Mouse (Mus musculus) lung, embryonic 14.5 days (tissue): Measurements from ENCODE around the gene Dtd2. TPM values are rescaled to one million over a fixed set of nuclear protein-coding genes. Genes with fewer than 3 reads are reported as not detected.

Experiments
- ATAC-seq: fragments of 200-750 bp; cut with Nextera tagmentation; 2 replicates; pipeline ENCODE4 v1.8.0; 2017; ENCODE audit warnings: mild to moderate bottlenecking, moderate TSS enrichment, moderate library complexity; ENCODE audit not compliant: insufficient read depth
- DNase-seq: peaks from one replicate; pipeline ENCODE4 v3.0.0-alpha.2; 2015
- H3K27ac ChIP-seq: fragments of 300-500 bp; sonication (generic); 2 replicates; pipeline ENCODE4 v1.5.1; 2014; ENCODE audit warnings: low read depth, mild to moderate bottlenecking, moderate library complexity
- H3K27me3 ChIP-seq: fragments of 300-500 bp; sonication (generic); 2 replicates; pipeline ENCODE4 v1.6.1; 2014; ENCODE audit warnings: low read length, control low read depth; ENCODE audit not compliant: insufficient read depth
- H3K36me3 ChIP-seq: fragments of 300-500 bp; sonication (generic); 2 replicates; pipeline ENCODE4 v1.6.1; 2014; ENCODE audit warnings: control low read depth; ENCODE audit not compliant: insufficient read depth
- H3K4me1 ChIP-seq: fragments of 300-500 bp; sonication (generic); 2 replicates; pipeline ENCODE4 v1.6.1; 2014; ENCODE audit warnings: antibody characterized with exemption, control low read depth; ENCODE audit not compliant: insufficient read depth
- H3K4me2 ChIP-seq: fragments of 300-500 bp; sonication (generic); 2 replicates; pipeline ENCODE4 v1.6.1; 2014; ENCODE audit warnings: mild to moderate bottlenecking
- H3K4me3 ChIP-seq: fragments of 300-500 bp; sonication (generic); 2 replicates; pipeline ENCODE4 v1.5.1; 2014; ENCODE audit warnings: low read depth, low read length
- H3K9ac ChIP-seq: fragments of 300-500 bp; sonication (generic); 2 replicates; pipeline ENCODE4 v1.6.1; 2014
- H3K9me3 ChIP-seq: fragments of 300-500 bp; sonication (generic); 2 replicates; pipeline ENCODE4 v1.6.1; 2016; ENCODE audit warnings: low read depth, low read length, control low read depth
- CTCF ChIP-seq: IDR thresholded peaks from 2 replicates; pipeline ENCODE4 v1.5.1; 2016; ENCODE audit warnings: antibody characterized with exemption, low read depth
- WGBS: fragments of 180-500 bp; shearing (Covaris S2); extraction: QIAGEN DNeasy Blood & Tissue Kit; methylation state at CpG from one replicate; pipeline ENCODE4 v1.1.7; 2014; 5-methylcytosine and 5-hydroxymethylcytosine counted together
- polyA plus RNA-seq: library from polyadenylated mRNA; unstranded; fragments of >200 nt; fragmentation: Nextera tagmentation; extraction: Ambion mirVana; gene quantifications from 2 replicates; pipeline ENCODE4 v1.2.1, GENCODE M21; 2014

Gene Dtd2
- polyA plus RNA-seq, 1 experiment from 2014 or later: 25.9 TPM

DNA sequence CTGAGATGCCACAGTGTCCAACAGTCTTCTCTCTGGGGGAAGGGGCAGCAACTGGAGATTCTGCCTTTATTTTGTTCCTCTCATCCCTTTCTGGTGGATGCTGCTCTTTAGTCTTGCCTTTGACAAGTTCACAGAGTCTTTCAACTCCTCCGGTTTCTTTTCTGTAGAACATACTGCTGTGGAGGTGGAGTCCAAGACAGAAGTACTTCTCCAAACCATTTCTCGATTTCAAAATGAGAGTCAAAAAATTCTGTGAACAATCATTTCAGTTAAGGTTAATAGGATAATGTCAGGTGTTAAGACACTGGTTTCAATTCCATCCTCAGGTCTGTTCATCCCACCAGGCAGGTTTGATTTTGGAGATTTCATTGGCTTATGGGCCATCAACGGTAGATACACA lies 21.7 kb upstream of the Dtd2 start, which contains the start of gene Gpr33:
Gene Gpr33, minus strand, starts transcription at position 101 of the 400 bp plus-strand sequence.
- 92% methylated on average over 3 of the region's 3 CpGs for WGBS
- H3K4me1 ChIP-seq: no peaks in the 10 kb centered on the region
- ATAC-seq (no peak), DNase-seq (no peak)
- no peak within 1 kb of the TSS for H3K4me2 ChIP-seq
- H3K36me3 ChIP-seq: no peaks in the 10 kb centered on the region
- no peak within 1 kb of the TSS for H3K27ac ChIP-seq
- no peak within 1 kb of the TSS for H3K4me3 ChIP-seq
- H3K27me3 ChIP-seq: no peaks in the 10 kb centered on the region
- H3K9ac ChIP-seq: no peak within 1 kb of the TSS
- no peak for TF ChIP-seq CTCF
- no peaks in the 10 kb centered on the region for H3K9me3 ChIP-seq

DNA sequence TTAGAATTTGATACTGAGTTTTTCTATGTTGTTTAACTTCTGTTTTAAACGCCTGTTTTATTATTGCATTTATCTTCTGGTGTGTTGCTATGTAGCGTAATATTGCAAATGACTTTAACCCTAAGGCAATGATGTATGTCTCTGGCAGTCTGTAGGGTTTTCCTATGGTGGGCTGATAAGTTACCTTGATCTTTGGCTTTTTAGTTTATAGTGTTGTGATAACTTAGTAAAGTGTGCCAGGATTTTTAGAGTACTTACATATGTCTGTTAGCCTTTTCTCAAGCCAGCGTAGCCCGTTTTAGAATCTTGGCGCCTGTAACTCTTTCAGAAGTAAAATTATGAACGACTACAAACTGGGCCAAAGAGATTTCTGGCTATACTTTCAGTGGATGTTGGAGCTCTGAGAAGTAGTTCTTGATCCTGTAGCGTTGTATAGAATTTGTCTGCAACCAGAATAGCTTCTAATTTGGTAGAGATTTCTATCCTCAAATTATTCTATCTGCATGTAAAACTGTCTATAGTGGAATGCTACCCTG lies 8.3 kb upstream of the Dtd2 start:
- ATAC-seq: peak; percentile 84
- H3K4me1 ChIP-seq: peaks cover 7% of the 10 kb centered on the region
- peak; percentile 86 for DNase-seq
- WGBS: 40% methylated on average over 7 of the region's 7 CpGs
- peak overlapping the region; percentile 29; the same call in 1 of the 2 replicates for H3K4me2 ChIP-seq
- no peak for TF ChIP-seq CTCF
- no peaks in the 10 kb centered on the region for H3K9me3 ChIP-seq
- H3K4me3 ChIP-seq: no peak overlapping the region
- no peak overlapping the region for H3K27ac ChIP-seq
- H3K9ac ChIP-seq: no peak overlapping the region
- H3K27me3 ChIP-seq: no peaks in the 10 kb centered on the region
- no peaks in the 10 kb centered on the region for H3K36me3 ChIP-seq

DNA sequence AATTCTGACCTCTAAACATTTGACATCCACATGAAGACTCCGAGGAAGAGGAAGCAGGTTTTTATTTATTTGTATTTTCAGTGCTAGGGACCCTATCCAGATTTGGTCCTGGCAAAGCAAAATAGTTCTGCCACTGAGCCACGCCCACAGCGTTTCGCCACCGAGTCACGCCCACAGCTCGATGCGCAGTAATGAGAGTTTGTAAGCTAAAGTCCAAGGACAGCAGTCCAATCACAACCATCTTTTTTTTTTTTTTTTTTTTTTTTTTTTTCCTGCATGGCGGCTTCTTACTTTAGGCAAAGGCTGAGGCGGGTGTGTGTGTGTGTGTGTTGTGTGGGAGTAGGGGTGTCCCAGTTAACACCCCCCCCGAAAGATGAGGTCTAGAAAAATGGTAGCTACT lies 7.7 kb upstream of the Dtd2 start:
- Histone ChIP-seq H3K4me2 (peak overlapping the region; percentile 29; the same call in 1 of the 2 replicates), H3K4me1 (peaks cover 7% of the 10 kb centered on the region), H3K9ac (no peak overlapping the region), H3K27ac (no peak overlapping the region), H3K36me3 (no peaks in the 10 kb centered on the region), H3K9me3 (no peaks in the 10 kb centered on the region), H3K27me3 (no peaks in the 10 kb centered on the region), H3K4me3 (no peak overlapping the region)
- 54% methylated on average over 11 of the region's 11 CpGs for WGBS
- no peak for TF ChIP-seq CTCF
- ATAC-seq (0 out of 2 replicates have a peak, but pooled peaks have one; percentile 26), DNase-seq (peak; percentile 75)

DNA sequence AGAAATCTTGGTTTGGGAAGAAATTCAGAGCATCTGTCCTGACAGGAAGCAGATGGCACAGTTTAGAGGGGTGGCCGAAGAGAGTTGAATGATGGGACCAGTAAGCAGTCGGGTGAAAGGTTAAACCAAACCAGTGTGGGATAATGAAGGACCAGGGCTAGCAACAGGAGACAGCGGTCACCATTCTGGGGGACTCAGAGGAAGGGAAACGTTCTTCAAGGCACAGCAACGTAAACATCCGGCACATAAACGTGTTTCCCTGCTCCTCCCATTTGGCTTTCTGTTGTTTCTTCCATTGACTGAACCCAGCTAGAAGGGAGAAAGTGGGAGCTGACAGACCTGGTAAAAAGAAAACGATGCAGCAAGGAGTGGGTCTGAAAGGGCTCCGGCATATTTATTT lies 7.0 kb upstream of the Dtd2 start:
- Histone ChIP-seq H3K36me3 (no peaks in the 10 kb centered on the region), H3K9ac (no peak overlapping the region), H3K27ac (peak overlapping the region; percentile 34; the same call in 1 of the 2 replicates), H3K4me3 (no peak overlapping the region), H3K27me3 (no peaks in the 10 kb centered on the region), H3K4me1 (peaks cover 7% of the 10 kb centered on the region), H3K9me3 (no peaks in the 10 kb centered on the region), H3K4me2 (peak overlapping the region; percentile 20; the same call in 1 of the 2 replicates)
- DNase-seq (peak; percentile 74), ATAC-seq (peak; percentile 50; the same call in 1 of the 2 replicates)
- no peak for TF ChIP-seq CTCF
- WGBS: 12% methylated on average over 9 of the region's 9 CpGs

DNA sequence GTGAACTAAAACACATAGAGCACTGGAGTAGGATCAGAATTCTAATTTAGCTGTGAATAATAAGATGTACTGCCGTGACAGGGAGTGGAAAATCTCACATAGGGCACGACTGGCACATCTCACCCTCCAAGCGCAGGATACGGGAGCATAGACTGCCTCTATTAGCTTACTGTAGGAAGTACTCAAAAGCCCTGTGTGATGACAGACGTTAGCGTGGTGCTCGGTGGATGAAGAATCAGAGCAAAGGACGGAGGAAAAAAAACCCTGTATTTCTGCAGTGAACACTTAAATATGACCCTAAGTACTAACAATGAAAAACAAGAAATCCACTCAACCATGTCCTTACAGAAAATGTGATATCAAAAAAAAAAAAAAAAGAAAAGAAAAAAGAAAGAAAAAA lies 5.9 kb upstream of the Dtd2 start:
- no peak overlapping the region for H3K4me2 ChIP-seq
- ATAC-seq: no peak
- H3K27ac ChIP-seq: no peak overlapping the region
- no peaks in the 10 kb centered on the region for H3K27me3 ChIP-seq
- no peak for DNase-seq
- 29% methylated on average over 8 of the region's 8 CpGs for WGBS
- H3K9ac ChIP-seq: no peak overlapping the region
- no peak for TF ChIP-seq CTCF
- H3K36me3 ChIP-seq: no peaks in the 10 kb centered on the region
- H3K4me1 ChIP-seq: peaks cover 7% of the 10 kb centered on the region
- H3K4me3 ChIP-seq: no peak overlapping the region
- H3K9me3 ChIP-seq: no peaks in the 10 kb centered on the region

DNA sequence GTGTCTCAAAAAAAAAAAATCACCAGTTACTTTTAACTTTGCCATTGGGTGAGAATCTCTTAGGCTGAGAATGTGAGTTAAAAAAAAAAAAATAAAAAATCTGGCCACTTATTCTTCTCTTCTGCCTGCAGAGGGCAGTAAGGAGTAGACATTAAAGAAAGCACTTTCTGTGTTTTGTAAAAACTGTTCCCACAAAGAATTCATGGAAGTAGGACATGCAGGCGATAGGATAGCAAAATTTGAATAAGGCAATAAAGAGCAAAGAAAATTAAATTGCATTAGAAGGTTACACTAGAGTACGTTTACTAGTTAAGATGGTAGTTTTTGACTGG lies 4.3 kb upstream of the Dtd2 start:
- H3K27me3 ChIP-seq: no peaks in the 10 kb centered on the region
- H3K4me3 ChIP-seq: no peak overlapping the region
- no peaks in the 10 kb centered on the region for H3K36me3 ChIP-seq
- ATAC-seq (no peak), DNase-seq (peak; percentile 86)
- no peak overlapping the region for H3K4me2 ChIP-seq
- H3K27ac ChIP-seq: no peak overlapping the region
- H3K4me1 ChIP-seq: peaks cover 7% of the 10 kb centered on the region
- H3K9ac ChIP-seq: no peak overlapping the region
- WGBS: 56% methylated on average over 2 of the region's 2 CpGs
- peak; percentile 59 for TF ChIP-seq CTCF
- H3K9me3 ChIP-seq: no peaks in the 10 kb centered on the region

DNA sequence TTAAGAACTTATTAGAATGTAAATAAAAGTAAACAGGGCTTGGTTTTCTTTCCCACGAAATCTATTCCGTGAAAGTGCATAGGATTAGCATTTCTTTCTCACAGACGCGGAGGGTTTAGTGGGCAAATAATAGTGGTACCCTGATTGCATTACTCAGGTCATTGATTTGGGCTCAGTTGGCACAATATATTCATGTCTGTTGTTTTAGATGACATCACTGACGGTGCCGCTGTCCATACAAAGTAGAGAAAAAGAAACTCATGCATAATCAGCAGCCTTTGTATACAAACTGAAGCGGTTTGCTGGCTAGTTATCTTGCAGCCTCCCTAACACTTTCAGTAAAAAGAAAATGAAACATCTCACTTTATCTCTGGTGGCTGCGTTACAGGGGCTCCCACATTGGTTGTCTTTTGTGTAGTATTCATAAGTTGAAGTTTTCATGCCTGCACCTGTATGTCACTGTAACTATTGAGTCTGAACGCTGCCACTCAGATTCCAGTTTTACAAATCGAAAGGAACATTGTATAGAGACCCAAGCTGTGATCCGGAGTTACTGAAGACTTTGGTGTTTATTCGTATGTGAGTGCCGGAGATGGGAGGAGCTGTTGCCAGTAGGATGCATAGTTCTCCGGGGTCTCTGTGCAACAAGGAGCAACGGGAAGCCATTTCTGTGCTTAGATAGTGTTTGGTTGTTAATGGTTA lies 3.8 kb upstream of the Dtd2 start:
- Histone ChIP-seq H3K36me3 (no peaks in the 10 kb centered on the region), H3K4me1 (peaks cover 7% of the 10 kb centered on the region), H3K9ac (no peak overlapping the region), H3K4me3 (no peak overlapping the region), H3K27ac (no peak overlapping the region), H3K4me2 (no peak overlapping the region), H3K27me3 (no peaks in the 10 kb centered on the region), H3K9me3 (no peaks in the 10 kb centered on the region)
- 65% methylated on average over 15 of the region's 15 CpGs for WGBS
- no peak for DNase-seq
- no peak for TF ChIP-seq CTCF
- ATAC-seq: no peak
